Mouse (Mus musculus) neural tube, embryonic 13.5 days (tissue): ENCODE data around the gene Pnmal2. TPM values are rescaled to one million over a fixed set of nuclear protein-coding genes. Genes with fewer than 3 reads are reported as not detected.

Experiments
- ATAC-seq: fragments of 200-750 bp; cut with Nextera tagmentation; 2 replicates; pipeline ENCODE4 v1.8.0; 2017; ENCODE audit warnings: low read depth, mild to moderate bottlenecking, moderate TSS enrichment, moderate library complexity
- H3K27ac ChIP-seq: fragments of 300-500 bp; sonication (generic); replicated peaks from 2 replicates; pipeline ENCODE4 v1.5.1; 2015; ENCODE audit warnings: moderate library complexity, mild to moderate bottlenecking, inconsistent platforms
- H3K27me3 ChIP-seq: fragments of 300-500 bp; sonication (generic); 2 replicates; pipeline ENCODE4 v1.6.1; 2015; ENCODE audit warnings: mild to moderate bottlenecking, inconsistent platforms
- H3K36me3 ChIP-seq: fragments of 300-500 bp; sonication (generic); 2 replicates; pipeline ENCODE4 v1.6.1; 2015; ENCODE audit warnings: mild to moderate bottlenecking, inconsistent platforms
- H3K4me1 ChIP-seq: fragments of 300-500 bp; sonication (generic); replicated peaks from 2 replicates; pipeline ENCODE4 v1.6.1; 2015; ENCODE audit warnings: inconsistent platforms
- H3K4me2 ChIP-seq: fragments of 300-500 bp; sonication (generic); 2 replicates; pipeline ENCODE4 v1.6.1; 2015; ENCODE audit warnings: inconsistent platforms, mild to moderate bottlenecking, moderate library complexity
- H3K4me3 ChIP-seq: fragments of 300-500 bp; sonication (generic); 2 replicates; pipeline ENCODE4 v1.5.1; 2015; ENCODE audit warnings: mild to moderate bottlenecking, inconsistent platforms
- H3K9ac ChIP-seq: fragments of 300-500 bp; sonication (generic); 2 replicates; pipeline ENCODE4 v1.6.1; 2015; ENCODE audit warnings: moderate library complexity, mild to moderate bottlenecking, inconsistent platforms
- H3K9me3 ChIP-seq: fragments of 300-500 bp; sonication (generic); 2 replicates; pipeline ENCODE4 v1.6.1; 2016; ENCODE audit warnings: inconsistent platforms
- WGBS: fragments of 180-500 bp; shearing (Covaris S2); methylation state at CpG from one replicate; pipeline ENCODE4 v1.1.7; 2015; 5-methylcytosine and 5-hydroxymethylcytosine counted together
- polyA plus RNA-seq: library from polyadenylated mRNA; unstranded; fragments of >200 nt; fragmentation: Nextera tagmentation; extraction: Ambion mirVana; gene quantifications from 2 replicates; pipeline ENCODE4 v1.2.1, GENCODE M21; 2015

Pnmal2 gene
- polyA plus RNA-seq, 1 experiment from 2014 or later, result 76.2 TPM

DNA sequence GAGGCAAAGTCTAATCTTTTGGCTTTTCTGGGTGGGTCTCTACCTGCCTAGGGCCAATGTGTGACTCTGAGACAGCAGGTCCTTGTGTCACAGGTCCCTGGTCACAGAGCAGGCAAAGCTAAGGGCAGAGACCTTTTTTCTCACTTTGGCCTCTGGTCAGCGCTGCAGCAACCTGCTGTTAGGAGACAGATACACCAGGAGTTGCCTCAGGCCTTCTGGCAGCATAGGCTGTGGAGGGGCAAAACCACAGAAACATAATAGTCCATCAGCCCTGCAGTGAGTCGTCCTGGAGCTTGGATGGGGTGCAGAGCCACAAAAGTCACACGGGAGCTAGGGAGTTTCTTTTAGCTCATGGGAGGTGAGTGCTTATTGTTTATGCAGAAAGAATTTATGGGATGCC is 25.8 kb upstream of the Pnmal2 start:
- no peak for ATAC-seq
- H3K27ac ChIP-seq, result peak overlapping the region; percentile 9; the same call in 1 of the 2 replicates
- H3K9me3 ChIP-seq, result no peaks in the 10 kb centered on the region
- 0 out of 2 replicates have a peak overlapping the region, but pooled peaks have one; percentile 13 for H3K9ac ChIP-seq
- WGBS, result 73% methylated on average over 3 of the region's 3 CpGs
- no peak overlapping the region for H3K4me3 ChIP-seq
- no peaks in the 10 kb centered on the region for H3K27me3 ChIP-seq
- no peak overlapping the region for H3K4me2 ChIP-seq
- peaks cover 68% of the 10 kb centered on the region for H3K4me1 ChIP-seq
- H3K36me3 ChIP-seq, result peaks cover 65% of the 10 kb centered on the region

DNA sequence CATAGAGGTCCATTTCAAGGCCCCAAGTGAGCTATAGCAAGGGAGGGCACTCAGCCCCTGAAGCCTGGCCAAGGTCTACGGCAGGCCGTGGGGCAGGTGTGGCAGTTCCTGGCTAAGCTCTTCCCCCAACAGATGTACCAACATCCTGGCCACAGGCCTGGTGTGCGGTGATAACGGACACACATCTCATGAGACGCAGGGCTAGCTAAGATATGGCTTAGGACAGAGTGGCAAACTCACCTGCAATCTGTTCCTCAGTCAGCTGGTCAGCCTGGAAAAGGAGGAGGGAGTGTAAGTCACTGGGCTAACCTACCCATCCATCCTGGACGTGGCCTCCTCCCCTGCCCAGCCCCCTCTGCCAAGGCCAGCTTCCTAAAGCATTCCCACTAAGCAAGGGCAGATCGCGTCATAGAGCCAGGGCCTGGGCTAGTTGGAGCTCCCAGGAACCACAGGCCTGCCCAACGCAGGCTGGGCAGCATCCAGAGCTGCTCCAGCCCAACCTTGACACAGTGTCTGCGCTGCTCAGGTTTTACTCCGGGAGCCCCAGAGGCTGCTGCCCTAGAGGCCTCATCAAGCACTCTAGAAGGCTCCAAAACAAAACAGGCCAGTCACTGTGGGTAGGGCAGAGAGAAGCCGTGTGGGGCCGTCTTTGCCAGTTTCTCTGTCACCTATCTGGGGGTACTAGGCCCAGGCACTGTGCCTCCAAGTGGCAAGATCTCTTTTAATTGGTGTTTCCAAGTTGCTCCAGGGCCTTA is 24.9 kb upstream of the Pnmal2 start:
- Histone ChIP-seq H3K4me3 (peak overlapping the region; percentile 61), H3K27ac (peak overlapping the region; percentile 23; the same call in 1 of the 2 replicates), H3K9me3 (no peaks in the 10 kb centered on the region), H3K36me3 (peaks cover 57% of the 10 kb centered on the region), H3K27me3 (no peaks in the 10 kb centered on the region), H3K9ac (peak overlapping the region; percentile 88), H3K4me1 (peaks cover 63% of the 10 kb centered on the region), H3K4me2 (peak overlapping the region; percentile 98)
- WGBS, result 83% methylated on average over 13 of the region's 13 CpGs
- ATAC-seq, result no peak

DNA sequence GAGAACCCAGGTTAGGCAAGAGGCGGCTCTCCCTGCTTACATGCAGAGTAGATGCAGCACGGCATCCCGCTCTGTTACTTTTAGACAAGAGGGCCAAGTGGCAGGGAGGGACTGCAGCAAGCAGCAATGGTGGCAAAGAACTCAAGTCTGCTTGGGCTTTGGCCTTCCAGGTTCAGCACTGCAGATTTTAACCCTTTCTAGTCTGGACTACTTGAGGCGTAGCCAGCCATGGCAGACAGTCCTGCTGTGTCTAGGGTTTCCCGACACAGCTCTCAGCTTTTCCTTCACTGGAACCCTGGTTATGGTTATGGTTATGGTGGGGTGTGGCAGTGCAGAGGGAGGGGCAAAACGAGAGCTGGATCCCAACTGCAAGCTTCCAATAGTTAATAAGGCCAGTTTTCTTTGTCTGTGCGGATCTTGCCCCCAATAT is 24.3 kb upstream of the Pnmal2 start:
- Histone ChIP-seq H3K36me3 (peaks cover 52% of the 10 kb centered on the region), H3K27me3 (no peaks in the 10 kb centered on the region), H3K4me2 (peak overlapping the region; percentile 98), H3K27ac (0 out of 2 replicates have a peak overlapping the region, but pooled peaks have one; percentile 23), H3K9ac (peak overlapping the region; percentile 88), H3K4me1 (peaks cover 60% of the 10 kb centered on the region), H3K4me3 (peak overlapping the region; percentile 61), H3K9me3 (no peaks in the 10 kb centered on the region)
- 82% methylated on average over 7 of the region's 7 CpGs for WGBS
- ATAC-seq, result no peak

DNA sequence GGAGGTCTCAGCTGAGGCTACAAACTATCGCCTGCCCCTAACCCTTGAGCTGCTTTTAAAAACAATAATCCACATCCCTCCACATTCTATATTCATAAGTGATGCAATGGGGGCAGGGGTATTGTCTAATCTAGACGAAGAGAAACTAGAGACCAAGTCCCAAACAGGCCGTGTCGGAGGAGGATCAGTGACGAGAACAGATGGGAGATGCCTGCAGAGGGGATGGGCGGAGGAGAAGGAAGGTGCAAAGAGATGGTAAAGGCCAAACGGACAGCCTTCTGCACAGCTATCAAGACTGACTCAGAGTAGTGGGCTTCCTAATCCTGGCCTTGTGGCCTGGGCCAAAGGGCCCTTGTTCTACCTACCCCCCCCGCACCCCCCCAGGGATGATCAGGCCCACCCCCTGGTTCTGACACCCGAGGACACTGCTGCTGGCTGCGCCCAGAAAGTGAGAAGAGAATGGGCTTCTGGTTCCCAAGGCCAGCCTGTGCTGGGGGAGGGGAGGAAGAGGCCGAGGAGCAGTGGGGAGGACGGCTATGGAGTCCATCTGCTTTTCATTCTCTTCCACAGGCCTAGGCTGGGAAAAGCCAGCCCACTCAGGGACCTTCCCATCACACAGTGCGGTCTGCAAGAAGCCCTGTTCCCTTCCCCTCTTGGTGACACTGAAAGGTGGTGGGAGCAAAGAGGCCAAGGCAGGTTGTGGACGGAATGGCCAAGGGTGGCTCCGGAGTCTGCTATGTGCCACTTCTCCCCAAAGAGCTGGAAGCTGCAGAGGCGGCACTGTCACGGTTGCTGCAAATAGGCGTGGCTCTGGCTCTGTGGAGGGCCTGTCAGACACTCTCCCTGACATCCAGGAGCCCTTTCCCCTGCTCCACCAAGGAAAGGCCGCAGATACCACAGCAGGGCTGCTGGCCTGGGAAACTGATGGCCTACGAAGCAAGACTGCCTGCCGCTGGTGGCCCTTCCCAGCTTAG is 23.4 kb upstream of the Pnmal2 start:
- peak overlapping the region; percentile 88 for H3K9ac ChIP-seq
- H3K4me1 ChIP-seq, result peaks cover 60% of the 10 kb centered on the region
- peak overlapping the region; percentile 98 for H3K4me2 ChIP-seq
- no peaks in the 10 kb centered on the region for H3K9me3 ChIP-seq
- peak overlapping the region; percentile 96 for H3K27ac ChIP-seq
- H3K36me3 ChIP-seq, result peaks cover 42% of the 10 kb centered on the region
- no peak for ATAC-seq
- H3K27me3 ChIP-seq, result no peaks in the 10 kb centered on the region
- 42% methylated on average over 21 of the region's 21 CpGs for WGBS
- peak overlapping the region; percentile 61 for H3K4me3 ChIP-seq

DNA sequence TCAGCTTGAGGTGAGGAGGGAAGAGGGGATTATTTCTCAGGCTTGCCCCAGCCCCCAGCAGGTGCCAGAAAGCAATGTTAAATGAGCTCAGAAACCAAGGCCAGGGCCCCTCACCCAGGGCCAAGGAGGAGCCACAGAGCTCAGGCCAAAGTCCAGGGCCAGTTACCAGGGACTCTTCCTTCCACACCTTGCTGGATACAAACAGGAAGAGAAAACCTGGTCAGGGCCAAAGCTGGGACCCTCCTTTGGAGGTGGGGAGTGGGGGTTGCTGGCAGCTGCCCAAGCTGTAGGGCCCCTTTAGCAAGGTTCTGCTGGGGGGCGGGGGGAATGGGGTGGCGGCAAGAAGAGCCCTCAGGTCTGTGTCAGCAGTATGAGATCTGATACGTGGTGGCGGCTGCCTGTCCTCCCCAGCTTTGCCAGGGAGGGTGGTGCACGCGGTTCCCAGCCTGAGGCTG is 22.6 kb upstream of the Pnmal2 start:
- no peak for ATAC-seq
- Histone ChIP-seq H3K27ac (peak overlapping the region; percentile 96), H3K27me3 (no peaks in the 10 kb centered on the region), H3K4me3 (peak overlapping the region; percentile 61), H3K4me1 (peaks cover 60% of the 10 kb centered on the region), H3K4me2 (peak overlapping the region; percentile 98), H3K9ac (peak overlapping the region; percentile 88), H3K9me3 (no peaks in the 10 kb centered on the region), H3K36me3 (peaks cover 34% of the 10 kb centered on the region)
- 58% methylated on average over 6 of the region's 6 CpGs for WGBS

DNA sequence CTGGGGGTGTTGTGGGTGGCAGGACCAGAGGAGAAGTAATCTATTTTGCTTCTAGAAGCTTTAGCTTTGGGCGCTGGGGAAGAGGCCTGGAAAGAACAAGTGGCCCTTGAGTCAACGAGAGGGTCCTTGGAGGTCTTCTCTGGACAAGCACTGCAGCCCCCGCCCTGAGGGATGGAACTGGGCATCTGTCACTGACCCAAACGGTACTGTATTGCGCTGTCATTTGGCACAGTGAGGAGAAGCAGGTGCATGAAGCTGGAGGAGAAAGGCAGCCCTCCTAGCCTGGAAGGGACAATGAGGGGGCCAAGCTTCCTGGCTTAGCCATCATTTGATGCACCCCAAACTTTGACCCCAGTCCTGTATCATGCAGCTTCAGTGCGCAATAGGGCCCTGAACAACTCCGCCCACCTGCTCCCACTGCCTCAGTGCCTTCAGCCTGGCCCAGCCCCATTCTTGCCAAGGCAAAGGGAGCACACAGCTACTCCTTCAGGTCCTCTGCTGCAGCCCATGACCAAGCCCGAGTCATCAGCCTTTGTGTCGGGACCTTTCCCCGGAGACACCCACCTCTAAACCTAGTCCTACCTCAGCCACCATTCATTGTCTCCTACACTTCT is 22.0 kb upstream of the Pnmal2 start:
- peak overlapping the region; percentile 98 for H3K4me2 ChIP-seq
- no peak for ATAC-seq

DNA sequence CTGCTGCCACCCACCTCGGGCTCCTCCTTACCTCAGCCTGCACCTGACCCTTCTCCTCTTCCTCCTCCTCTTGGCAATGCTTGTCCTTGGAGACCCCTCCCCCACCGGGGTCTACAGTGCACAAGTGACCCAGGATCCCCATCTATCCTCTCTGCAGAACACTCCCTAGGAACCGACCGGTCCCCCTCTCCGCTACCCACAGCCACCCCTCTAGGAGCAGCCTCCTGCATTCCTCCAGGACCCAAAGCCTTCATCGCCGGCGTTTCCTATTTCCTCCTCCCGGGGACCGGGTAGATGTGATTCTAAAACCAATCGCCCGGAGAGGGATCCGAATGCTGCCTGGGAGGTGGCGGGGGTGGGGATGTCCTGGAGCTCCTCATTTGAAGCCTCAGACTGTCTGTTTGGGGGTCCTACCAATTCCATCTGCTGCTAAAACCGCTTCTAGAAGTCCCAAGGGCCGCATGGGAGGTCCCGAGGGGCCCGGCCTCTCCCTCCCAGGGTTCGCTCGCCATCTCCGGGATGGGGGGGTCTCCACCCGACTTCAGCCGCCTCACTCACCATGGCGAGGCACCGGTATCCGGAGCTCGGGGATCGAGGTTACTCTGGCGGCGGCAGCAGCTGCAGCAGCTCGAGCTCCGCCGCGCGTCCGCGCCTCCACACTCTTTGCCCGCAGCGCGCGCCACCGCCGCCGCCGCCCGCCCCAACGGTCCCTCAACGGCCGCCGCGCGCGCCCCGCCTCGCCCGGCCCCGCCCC is 21.0 kb upstream of the Pnmal2 start:
- H3K4me2 ChIP-seq, result peak overlapping the region; percentile 98
- H3K4me1 ChIP-seq, result peaks cover 45% of the 10 kb centered on the region
- no peaks in the 10 kb centered on the region for H3K9me3 ChIP-seq
- peak overlapping the region; percentile 61 for H3K4me3 ChIP-seq
- peak; percentile 61 for ATAC-seq
- peaks cover 19% of the 10 kb centered on the region for H3K36me3 ChIP-seq
- WGBS, result under 1% methylated on average over 56 of the region's 57 CpGs
- peak overlapping the region; percentile 96 for H3K27ac ChIP-seq
- H3K27me3 ChIP-seq, result 0 out of 2 replicates have a peak, but pooled peaks cover 2% of the 10 kb centered on the region
- peak overlapping the region; percentile 88 for H3K9ac ChIP-seq

More for the DNA sequence above, 22.0 kb upstream of the Pnmal2 start:
- WGBS, result 38% methylated on average over 10 of the region's 10 CpGs
- Histone ChIP-seq H3K4me1 (peaks cover 55% of the 10 kb centered on the region), H3K27me3 (no peaks in the 10 kb centered on the region), H3K9ac (peak overlapping the region; percentile 88), H3K36me3 (peaks cover 28% of the 10 kb centered on the region), H3K27ac (peak overlapping the region; percentile 96), H3K9me3 (no peaks in the 10 kb centered on the region), H3K4me3 (peak overlapping the region; percentile 61)

DNA sequence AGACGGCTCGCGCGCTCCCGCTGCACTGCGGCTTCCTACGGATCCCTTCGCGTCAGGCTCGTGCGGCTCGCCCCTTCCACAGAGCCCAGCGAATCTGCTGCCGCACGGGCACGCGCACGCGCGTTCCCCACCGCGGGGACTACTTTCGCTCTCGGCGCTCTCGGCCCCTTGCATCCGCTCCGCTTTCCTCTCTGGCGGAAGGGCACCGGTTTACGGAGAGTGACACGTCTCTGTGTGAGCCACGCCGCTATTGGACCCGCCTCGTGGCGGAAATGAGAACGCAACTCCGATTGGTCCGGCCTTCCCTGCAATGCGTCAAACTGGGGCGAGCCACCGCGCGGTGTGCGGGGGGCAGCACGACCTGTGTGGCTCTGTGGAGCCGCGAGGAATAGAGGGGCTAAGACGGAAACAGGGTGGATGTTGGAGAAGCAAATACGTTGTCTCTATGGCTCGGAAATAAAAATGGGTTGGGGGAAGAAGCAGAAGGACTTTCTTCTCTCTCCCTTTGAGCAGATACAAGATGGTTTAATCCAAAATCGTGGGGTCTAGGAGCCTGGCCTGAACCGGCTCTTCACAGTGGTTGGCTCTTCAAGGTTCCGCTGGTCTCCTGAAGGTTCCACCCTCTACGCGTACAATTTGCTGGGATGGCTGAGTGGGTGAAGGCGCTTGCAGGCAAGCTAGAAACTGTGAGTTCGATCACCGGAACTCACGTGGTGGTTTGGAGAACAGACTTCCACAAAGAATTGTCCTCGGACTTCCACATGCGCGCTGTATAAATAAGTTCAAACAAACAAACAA is 20.2 kb upstream of the Pnmal2 start, which contains the start of gene Calm3:
Calm3 (minus strand) TSS at position 78 of the 798 bp plus-strand sequence.
- Histone ChIP-seq H3K4me3 (peak within 1 kb of the TSS; percentile 61), H3K9me3 (no peaks in the 10 kb centered on the region), H3K36me3 (peaks cover 11% of the 10 kb centered on the region), H3K4me1 (peaks cover 37% of the 10 kb centered on the region), H3K27me3 (0 out of 2 replicates have a peak, but pooled peaks cover 2% of the 10 kb centered on the region), H3K4me2 (peak within 1 kb of the TSS; percentile 98), H3K27ac (peak within 1 kb of the TSS; percentile 96), H3K9ac (peak within 1 kb of the TSS; percentile 88)
- peak; percentile 90 for ATAC-seq
- 2% methylated on average over 64 of the region's 64 CpGs for WGBS

DNA sequence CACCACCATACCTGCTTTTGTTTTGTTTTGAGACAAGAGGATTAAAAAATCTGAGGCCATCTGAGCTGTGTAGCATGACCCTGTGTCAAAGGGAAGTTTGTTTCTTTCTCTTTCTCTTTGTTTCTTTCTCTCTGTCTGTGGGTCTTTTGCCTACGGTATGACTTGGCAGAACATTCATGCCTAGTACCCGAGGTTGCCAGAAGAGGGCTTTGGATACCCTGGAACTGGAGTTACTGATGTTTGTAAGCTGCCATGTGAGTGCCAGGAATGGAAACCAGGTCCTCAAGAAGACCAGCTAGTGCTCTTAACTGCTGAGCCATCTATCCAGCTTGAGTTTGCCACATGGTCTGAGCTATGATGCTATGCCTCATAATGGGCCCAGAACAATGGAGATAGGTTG is 16.1 kb upstream of the Pnmal2 start:
- Histone ChIP-seq H3K4me3 (no peak overlapping the region), H3K9ac (no peak overlapping the region), H3K27ac (no peak overlapping the region), H3K36me3 (no peaks in the 10 kb centered on the region), H3K27me3 (0 out of 2 replicates have a peak, but pooled peaks cover 2% of the 10 kb centered on the region), H3K4me2 (no peak overlapping the region), H3K9me3 (no peaks in the 10 kb centered on the region), H3K4me1 (peaks cover 20% of the 10 kb centered on the region)
- 39% methylated on average over 2 of the region's 2 CpGs for WGBS
- ATAC-seq, result no peak

DNA sequence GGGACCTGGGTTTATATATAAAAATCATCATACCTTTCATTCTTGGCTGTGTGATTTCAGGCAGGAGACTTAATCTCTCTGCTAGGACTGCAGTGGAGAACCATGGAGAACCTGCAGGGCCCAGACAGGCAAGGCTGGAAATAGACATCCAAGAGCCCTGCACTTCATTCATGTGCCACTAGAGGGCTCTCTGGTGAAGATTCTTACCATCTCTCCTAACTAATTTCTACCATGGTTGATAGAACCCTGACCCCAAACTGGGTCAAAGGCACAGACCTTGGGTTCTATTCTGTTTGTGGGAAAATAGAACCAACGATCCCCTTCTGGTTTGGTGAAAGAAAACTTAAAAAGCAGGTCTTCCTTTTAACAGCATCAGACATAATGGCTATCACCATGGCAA is 13.6 kb upstream of the Pnmal2 start:
- 2% methylated on average over 1 of the region's 1 CpGs for WGBS
- 0 out of 2 replicates have a peak, but pooled peaks cover 2% of the 10 kb centered on the region for H3K27me3 ChIP-seq
- peaks cover 27% of the 10 kb centered on the region for H3K4me1 ChIP-seq
- no peak overlapping the region for H3K4me3 ChIP-seq
- H3K27ac ChIP-seq, result no peak overlapping the region
- H3K9me3 ChIP-seq, result no peaks in the 10 kb centered on the region
- ATAC-seq, result 0 out of 2 replicates have a peak, but pooled peaks have one; percentile 17
- no peaks in the 10 kb centered on the region for H3K36me3 ChIP-seq
- no peak overlapping the region for H3K9ac ChIP-seq
- no peak overlapping the region for H3K4me2 ChIP-seq
